Mouse (Mus musculus): Measurements from ENCODE around the gene D17Wsu92e.

- no peak for TF ChIP-seq CTCF (IDR thresholded peaks at IDR 0.05; ENCODE audit: low read depth)
- no peak for TF ChIP-seq EP300 (IDR thresholded peaks at IDR 0.05; ENCODE audit: low read depth)
Observed at GRCm38 (mm10) chr17:27790976-27791375, 29.5 kb downstream of the D17Wsu92e start.

Measured in liver, embryonic 14.5 days (tissue).